Mouse (Mus musculus) heart, embryonic 12.5 days (tissue): ENCODE measurements around the gene BC055324. TPM values are rescaled to one million over a fixed set of nuclear protein-coding genes. Genes with fewer than 3 reads are reported as not detected.
A peak's percentile ranks its signal among the peaks of the same experiment; 100 is the strongest.
"Not testable (repeated sequence)": the region's sequence is repeated elsewhere in the genome, so short reads cannot be mapped to it uniquely, and the experiment has no call there.

Experiments
- ATAC-seq: fragments of 200-750 bp; cut with Nextera tagmentation; 2 replicates; pipeline ENCODE4 v1.8.0; 2017; ENCODE audit warnings: moderate TSS enrichment, moderate library complexity; ENCODE audit not compliant: insufficient number of reproducible peaks, low FRiP score
- H3K27ac ChIP-seq: fragments of 300-500 bp; sonication (generic); 2 replicates; pipeline ENCODE4 v1.5.1; 2016; ENCODE audit warnings: mild to moderate bottlenecking, moderate library complexity; ENCODE audit not compliant: poor library complexity, severe bottlenecking
- H3K27me3 ChIP-seq: fragments of 300-500 bp; sonication (generic); replicated peaks from 2 replicates; pipeline ENCODE4 v1.6.1; 2016; ENCODE audit warnings: mild to moderate bottlenecking, moderate library complexity
- H3K36me3 ChIP-seq: fragments of 300-500 bp; sonication (generic); 2 replicates; pipeline ENCODE4 v1.6.1; 2016; ENCODE audit warnings: mild to moderate bottlenecking, moderate library complexity
- H3K4me1 ChIP-seq: fragments of 300-500 bp; sonication (generic); replicated peaks from 2 replicates; pipeline ENCODE4 v1.6.1; 2016; ENCODE audit warnings: mild to moderate bottlenecking
- H3K4me2 ChIP-seq: fragments of 300-500 bp; sonication (generic); 2 replicates; pipeline ENCODE4 v1.6.1; 2016; ENCODE audit warnings: mild to moderate bottlenecking, moderate library complexity
- H3K4me3 ChIP-seq: fragments of 300-500 bp; sonication (generic); 2 replicates; pipeline ENCODE4 v1.5.1; 2016; ENCODE audit warnings: mild to moderate bottlenecking
- H3K9ac ChIP-seq: fragments of 300-500 bp; sonication (generic); 2 replicates; pipeline ENCODE4 v1.6.1; 2016; ENCODE audit warnings: mild to moderate bottlenecking, moderate library complexity
- H3K9me3 ChIP-seq: fragments of 300-500 bp; sonication (generic); replicated peaks from 2 replicates; pipeline ENCODE4 v1.6.1; 2016; ENCODE audit warnings: mild to moderate bottlenecking, moderate library complexity
- WGBS: fragments of 180-500 bp; shearing (Covaris S2); methylation state at CpG from one replicate; pipeline ENCODE4 v1.1.7; 2016; 5-methylcytosine and 5-hydroxymethylcytosine counted together
- polyA plus RNA-seq: library from polyadenylated mRNA; unstranded; fragments of >200 nt; fragmentation: Nextera tagmentation; extraction: Ambion mirVana; gene quantifications from 2 replicates; pipeline ENCODE4 v1.2.1, GENCODE M21; 2016

Gene BC055324
- polyA plus RNA-seq, result 18.9 and 19.2 TPM in 2 replicates

- Histone ChIP-seq H3K9ac (peak within 1 kb of the TSS; percentile 85), H3K9me3 (no peaks in the 10 kb centered on the region), H3K4me2 (peak within 1 kb of the TSS; percentile 80), H3K27ac (peak within 1 kb of the TSS; percentile 70), H3K4me3 (peak within 1 kb of the TSS; percentile 84), H3K4me1 (0 out of 2 replicates have a peak, but pooled peaks cover 6% of the 10 kb centered on the region), H3K27me3 (no peaks in the 10 kb centered on the region), H3K36me3 (peaks cover 9% of the 10 kb centered on the region)
- ATAC-seq, result peak; percentile 95
- 3% methylated on average over 43 of the region's 43 CpGs for WGBS
Measured at GRCm38 (mm10) chr1:163994721-163995608, at the start of gene BC055324, which contains the start of gene Mettl18. BC055324 (minus strand) TSS chr1:163994796. Mettl18 (plus strand) TSS chr1:163994889.

- ATAC-seq, result peak; percentile 76
- no peak overlapping the region for H3K27ac ChIP-seq
- no peak overlapping the region for H3K4me2 ChIP-seq
Measured at GRCm38 (mm10) chr1:164043549-164043948, 49.0 kb upstream of the BC055324 start.

GRCm38 (mm10) chr1:164040385-164041135, 46.0 kb upstream of the BC055324 start:
- Histone ChIP-seq H3K9ac (no peak overlapping the region), H3K4me1 (peaks cover 16% of the 10 kb centered on the region), H3K36me3 (no peaks in the 10 kb centered on the region), H3K4me2 (no peak overlapping the region), H3K4me3 (no peak overlapping the region), H3K27me3 (no peaks in the 10 kb centered on the region), H3K27ac (no peak overlapping the region), H3K9me3 (no peaks in the 10 kb centered on the region)
- no peak for ATAC-seq
- 67% methylated on average over 10 of the region's 10 CpGs for WGBS

More at GRCm38 (mm10) chr1:164043549-164043948, 49.0 kb upstream of the BC055324 start:
- H3K9ac ChIP-seq, result no peak overlapping the region
- H3K9me3 ChIP-seq, result no peaks in the 10 kb centered on the region
- WGBS, result 49% methylated on average over 3 of the region's 3 CpGs
- H3K27me3 ChIP-seq, result no peaks in the 10 kb centered on the region
- H3K36me3 ChIP-seq, result no peaks in the 10 kb centered on the region
- no peak overlapping the region for H3K4me3 ChIP-seq
- peaks cover 16% of the 10 kb centered on the region for H3K4me1 ChIP-seq

- no peak for ATAC-seq
- 50% methylated on average over 5 of the region's 5 CpGs for WGBS
- no peaks in the 10 kb centered on the region for H3K4me1 ChIP-seq
- no peaks in the 10 kb centered on the region for H3K36me3 ChIP-seq
- H3K27me3 ChIP-seq, result no peaks in the 10 kb centered on the region
- H3K9me3 ChIP-seq, result no peaks in the 10 kb centered on the region
- H3K4me2 ChIP-seq, result no peak overlapping the region
- no peak overlapping the region for H3K27ac ChIP-seq
- H3K4me3 ChIP-seq, result no peak overlapping the region
- H3K9ac ChIP-seq, result no peak overlapping the region
Measured at GRCm38 (mm10) chr1:164027416-164027815, 32.8 kb upstream of the BC055324 start.

- no peaks in the 10 kb centered on the region for H3K27me3 ChIP-seq
- H3K9me3 ChIP-seq, result no peaks in the 10 kb centered on the region
- WGBS, result 62% methylated on average over 4 of the region's 4 CpGs
- H3K27ac ChIP-seq, result no peak overlapping the region
- H3K36me3 ChIP-seq, result no peaks in the 10 kb centered on the region
- H3K4me1 ChIP-seq, result no peaks in the 10 kb centered on the region
- no peak for ATAC-seq
- H3K9ac ChIP-seq, result no peak overlapping the region
- no peak overlapping the region for H3K4me3 ChIP-seq
- no peak overlapping the region for H3K4me2 ChIP-seq
Measured at GRCm38 (mm10) chr1:164025685-164026084, 31.1 kb upstream of the BC055324 start.

- H3K27ac ChIP-seq, H3K9ac ChIP-seq, H3K4me1 ChIP-seq, H3K9me3 ChIP-seq, ATAC-seq, H3K27me3 ChIP-seq, H3K4me2 ChIP-seq, H3K4me3 ChIP-seq, H3K36me3 ChIP-seq: not testable (repeated sequence)
- 71% methylated on average over 5 of the region's 5 CpGs for WGBS
Measured at GRCm38 (mm10) chr1:164022106-164022505, 27.5 kb upstream of the BC055324 start.

- H3K4me3 ChIP-seq, H3K9me3 ChIP-seq, H3K36me3 ChIP-seq, H3K27ac ChIP-seq, H3K4me2 ChIP-seq, H3K9ac ChIP-seq, ATAC-seq, H3K27me3 ChIP-seq, H3K4me1 ChIP-seq: not testable (repeated sequence)
- 81% methylated on average over 3 of the region's 3 CpGs for WGBS
Measured at GRCm38 (mm10) chr1:164020746-164021145, 26.1 kb upstream of the BC055324 start.

- ATAC-seq, result no peak
- H3K9ac ChIP-seq, result no peak overlapping the region
- 55% methylated on average over 6 of the region's 6 CpGs for WGBS
- H3K9me3 ChIP-seq, result no peaks in the 10 kb centered on the region
- no peaks in the 10 kb centered on the region for H3K36me3 ChIP-seq
- no peaks in the 10 kb centered on the region for H3K4me1 ChIP-seq
- no peak overlapping the region for H3K27ac ChIP-seq
- H3K27me3 ChIP-seq, result no peaks in the 10 kb centered on the region
- H3K4me3 ChIP-seq, result no peak overlapping the region
- H3K4me2 ChIP-seq, result no peak overlapping the region
Measured at GRCm38 (mm10) chr1:164019789-164020188, 25.2 kb upstream of the BC055324 start.

GRCm38 (mm10) chr1:164018221-164018896, 23.8 kb upstream of the BC055324 start:
- WGBS, result 84% methylated on average over 16 of the region's 16 CpGs
- Histone ChIP-seq H3K4me2 (no peak overlapping the region), H3K36me3 (no peaks in the 10 kb centered on the region), H3K9me3 (no peaks in the 10 kb centered on the region), H3K4me1 (no peaks in the 10 kb centered on the region), H3K4me3 (no peak overlapping the region), H3K27me3 (no peaks in the 10 kb centered on the region), H3K27ac (no peak overlapping the region), H3K9ac (no peak overlapping the region)
- ATAC-seq, result no peak

- H3K4me1 ChIP-seq, result no peaks in the 10 kb centered on the region
- H3K27me3 ChIP-seq, result no peaks in the 10 kb centered on the region
- H3K4me2 ChIP-seq, result no peak overlapping the region
- WGBS, result 50% methylated on average over 1 of the region's 1 CpGs
- H3K27ac ChIP-seq, result no peak overlapping the region
- ATAC-seq, result no peak
- no peak overlapping the region for H3K9ac ChIP-seq
- H3K9me3 ChIP-seq, result no peaks in the 10 kb centered on the region
- no peak overlapping the region for H3K4me3 ChIP-seq
- H3K36me3 ChIP-seq, result no peaks in the 10 kb centered on the region
Measured at GRCm38 (mm10) chr1:164014616-164015015, 20.0 kb upstream of the BC055324 start.

- WGBS, result 47% methylated on average over 2 of the region's 2 CpGs
- Histone ChIP-seq H3K4me1 (no peaks in the 10 kb centered on the region), H3K9ac (no peak overlapping the region), H3K4me3 (no peak overlapping the region), H3K27me3 (no peaks in the 10 kb centered on the region), H3K27ac (no peak overlapping the region), H3K4me2 (no peak overlapping the region), H3K9me3 (no peaks in the 10 kb centered on the region), H3K36me3 (no peaks in the 10 kb centered on the region)
- ATAC-seq, result no peak
Measured at GRCm38 (mm10) chr1:164009235-164009634, 14.6 kb upstream of the BC055324 start.
